Mouse (Mus musculus): ENCODE measurements around the gene Foxp2.

GRCm38 (mm10) chr6:15130142-15130541, 229.0 kb downstream of the Foxp2 start:
- TF ChIP-seq CTCF (IDR thresholded peaks at IDR 0.05; ENCODE audit: low read depth, low read length) (no peak), GATA1 (IDR thresholded peaks at IDR 0.05; ENCODE audit: borderline replicate concordance, low read length) (no peak), TAL1 (conservative IDR thresholded peaks at IDR 0.05; ENCODE audit: low read depth, low read length) (no peak)
